Mouse (Mus musculus) bone marrow macrophage, adult 2 months (primary cell): ENCODE results near the gene Anp32a.

ENCODE experiments used
- CTCF ChIP-seq: IDR thresholded peaks from 2 replicates; pipeline ENCODE4 v1.5.1; 2012; ENCODE audit warnings: low read depth, mild to moderate bottlenecking, low read length, moderate library complexity
- POLR2A ChIP-seq: IDR thresholded peaks from 2 replicates; pipeline ENCODE4 v1.6.1; 2012; ENCODE audit warnings: mild to moderate bottlenecking, low read depth, low read length, borderline replicate concordance

GRCm38 (mm10) chr9:62423871-62424270 lies 82.8 kb downstream of the Anp32a start:
- TF ChIP-seq POLR2A (no peak), CTCF (no peak)
